Mouse (Mus musculus): ENCODE measurements around the gene Dnajc13.

DNA sequence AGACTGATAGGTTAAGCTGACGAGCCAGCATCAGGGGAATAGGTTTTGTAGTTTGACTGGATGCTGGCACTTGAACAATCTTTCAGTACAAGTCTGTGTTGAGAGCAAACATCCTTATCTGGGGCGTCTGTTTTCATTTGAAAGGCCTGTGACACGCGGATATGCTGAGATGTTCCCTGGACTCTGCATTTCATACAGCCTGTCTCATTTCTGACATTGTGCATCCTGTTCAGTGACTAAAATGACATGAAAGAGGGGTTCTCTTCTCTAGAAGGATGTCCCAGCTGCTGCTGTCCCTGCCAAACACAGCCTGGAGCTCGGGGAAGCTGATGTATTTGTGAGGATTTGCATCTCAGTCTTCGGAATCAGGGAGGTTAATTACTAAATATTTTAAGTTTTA, 155.2 kb downstream of the Dnajc13 start:
- TF ChIP-seq POLR2A (IDR thresholded peaks at IDR 0.05; ENCODE audit: insufficient read depth, low read depth, low read length): no peak
- TF ChIP-seq CTCF (IDR thresholded peaks at IDR 0.05; ENCODE audit: insufficient read depth, low read depth, low read length): no peak
